Mouse (Mus musculus) spleen, adult 2 months (tissue): Measurements from ENCODE around the gene Fam120a. TPM values are rescaled to one million over a fixed set of nuclear protein-coding genes. Genes with fewer than 3 reads are reported as not detected.

ENCODE experiments used
- DNase-seq, 2 experiments: peaks; one replicate each; pipeline versions ENCODE4 v3.0.0 to v3.0.0-alpha.2; 2012 to 2021; ENCODE audit warnings: low spot score in 2 of 2, low read depth in 1 of 2
- H3K27ac ChIP-seq: fragments of 200-500 bp; 2 replicates; pipeline ENCODE4 v1.5.1; 2012; ENCODE audit warnings: low read length, inconsistent platforms; ENCODE audit not compliant: insufficient read depth
- H3K27me3 ChIP-seq: fragments of 200-500 bp; 2 replicates; pipeline ENCODE4 v1.6.1; 2012; ENCODE audit warnings: mild to moderate bottlenecking, moderate library complexity, low read length, inconsistent platforms; ENCODE audit not compliant: control insufficient read depth, insufficient read depth
- H3K36me3 ChIP-seq: fragments of 200-500 bp; 2 replicates; pipeline ENCODE4 v1.6.1; 2012; ENCODE audit warnings: mild to moderate bottlenecking, low read length, inconsistent platforms; ENCODE audit not compliant: control insufficient read depth, insufficient read depth
- H3K4me1 ChIP-seq: fragments of 200-500 bp; 2 replicates; pipeline ENCODE4 v1.6.1; 2011; ENCODE audit warnings: inconsistent platforms; ENCODE audit not compliant: control insufficient read depth, insufficient read depth, insufficient read length
- H3K4me3 ChIP-seq: fragments of 200-500 bp; 2 replicates; pipeline ENCODE4 v1.5.1; 2011; ENCODE audit warnings: mild to moderate bottlenecking, inconsistent platforms; ENCODE audit not compliant: insufficient read depth, insufficient read length; ENCODE audit errors: extremely low read depth
- CTCF ChIP-seq: fragments of 200-500 bp; IDR thresholded peaks from 2 replicates; pipeline ENCODE4 v1.5.1; 2011; ENCODE audit warnings: mild to moderate bottlenecking, inconsistent platforms; ENCODE audit not compliant: insufficient read depth, insufficient read length, insufficient replicate concordance; ENCODE audit errors: extremely low read depth
- POLR2A ChIP-seq: fragments of 200-500 bp; IDR thresholded peaks from 2 replicates; pipeline ENCODE4 v1.6.1; 2011; ENCODE audit warnings: low read depth, low read length, inconsistent platforms
- WGBS: fragments of 180-500 bp; shearing (Covaris S2); methylation state at CpG from one replicate; pipeline ENCODE4 v1.1.7; 2018; 5-methylcytosine and 5-hydroxymethylcytosine counted together
- polyA plus RNA-seq: library from polyadenylated mRNA; depleted of rRNA; stranded (reverse); fragments of >200 nt; gene quantifications from 2 replicates; pipeline ENCODE4 v1.2.3, GENCODE M21; 2012

Fam120a gene
- polyA plus RNA-seq, 1 experiment: 40.1 TPM

GRCm38 (mm10) chr13:48890260-48890960 lies 77.4 kb downstream of the Fam120a start:
- Histone ChIP-seq H3K27me3 (no peaks in the 10 kb centered on the region), H3K27ac (no peak overlapping the region), H3K4me1 (no peaks in the 10 kb centered on the region), H3K36me3 (peaks cover 54% of the 10 kb centered on the region), H3K4me3 (no peak overlapping the region)
- 79% methylated on average over 4 of the region's 4 CpGs for WGBS
- DNase-seq: no peak
- TF ChIP-seq POLR2A (no peak), CTCF (no peak)

GRCm38 (mm10) chr13:48878534-48878933 lies 89.3 kb downstream of the Fam120a start:
- H3K27me3 ChIP-seq: no peaks in the 10 kb centered on the region
- DNase-seq: peak; percentile 96 to 99
- peaks cover 4% of the 10 kb centered on the region; the same call in 1 of the 2 replicates for H3K4me1 ChIP-seq
- H3K4me3 ChIP-seq: peak overlapping the region; percentile 51
- peak overlapping the region; percentile 88 for H3K27ac ChIP-seq
- peak; percentile 99 for TF ChIP-seq POLR2A
- TF ChIP-seq CTCF: no peak
- under 1% methylated on average over 36 of the region's 36 CpGs for WGBS
- H3K36me3 ChIP-seq: peaks cover 9% of the 10 kb centered on the region

- H3K4me3 ChIP-seq: no peak overlapping the region
- DNase-seq: no peak
- peak overlapping the region; percentile 88; the same call in 1 of the 2 replicates for H3K27ac ChIP-seq
- H3K4me1 ChIP-seq: peaks cover 4% of the 10 kb centered on the region; the same call in 1 of the 2 replicates
- no peaks in the 10 kb centered on the region for H3K27me3 ChIP-seq
- H3K36me3 ChIP-seq: peaks cover 6% of the 10 kb centered on the region
- no peak for TF ChIP-seq POLR2A
- TF ChIP-seq CTCF: no peak
Observed at GRCm38 (mm10) chr13:48877805-48878204, 90.0 kb downstream of the Fam120a start.

- no peak overlapping the region for H3K27ac ChIP-seq
- no peaks in the 10 kb centered on the region for H3K36me3 ChIP-seq
- 70% methylated on average over 5 of the region's 5 CpGs for WGBS
- no peak overlapping the region for H3K4me3 ChIP-seq
- no peak for DNase-seq
- H3K4me1 ChIP-seq: peaks cover 17% of the 10 kb centered on the region; the same call in 1 of the 2 replicates
- no peaks in the 10 kb centered on the region for H3K27me3 ChIP-seq
- TF ChIP-seq POLR2A (no peak), CTCF (no peak)
Observed at GRCm38 (mm10) chr13:48872726-48873125, 95.1 kb downstream of the Fam120a start.

GRCm38 (mm10) chr13:48871887-48872606 lies 95.8 kb downstream of the Fam120a start:
- 66% methylated on average over 7 of the region's 7 CpGs for WGBS
- peak; percentile 30 to 52 for DNase-seq
- H3K4me3 ChIP-seq: peak overlapping the region; percentile 70; the same call in 1 of the 2 replicates
- no peaks in the 10 kb centered on the region for H3K36me3 ChIP-seq
- no peaks in the 10 kb centered on the region for H3K27me3 ChIP-seq
- peaks cover 18% of the 10 kb centered on the region; the same call in 1 of the 2 replicates for H3K4me1 ChIP-seq
- no peak for TF ChIP-seq POLR2A
- no peak for TF ChIP-seq CTCF
- peak overlapping the region; percentile 77; the same call in 1 of the 2 replicates for H3K27ac ChIP-seq

- peak within 1 kb of the TSS; percentile 80 for H3K4me3 ChIP-seq
- H3K27ac ChIP-seq: peak within 1 kb of the TSS; percentile 83
- H3K4me1 ChIP-seq: peaks cover 18% of the 10 kb centered on the region; the same call in 1 of the 2 replicates
- H3K27me3 ChIP-seq: no peaks in the 10 kb centered on the region
- no peaks in the 10 kb centered on the region for H3K36me3 ChIP-seq
- WGBS: 20% methylated on average over 100 of the region's 117 CpGs
- peak in 1 of 2 experiments; percentile 27 for DNase-seq
- TF ChIP-seq CTCF: no peak
- no peak for TF ChIP-seq POLR2A
Observed at GRCm38 (mm10) chr13:48870771-48871731, 96.8 kb downstream of the Fam120a start, which contains the start of gene Phf2. Gene Phf2 (minus strand): TSS chr13:48871119.
